Mouse (Mus musculus): ENCODE measurements at regions not wholly inside any gene's neighbourhood (a gene's known extent, or its start where the extent isn't known, plus 50 kb on each side); places are given as distances from the start of the nearest gene placed in this dataset.

GRCm38 (mm10) chr2:167757157-167757780 is 67.6 kb upstream of the Tmem189 start:
- no peak for DNase-seq

DNA sequence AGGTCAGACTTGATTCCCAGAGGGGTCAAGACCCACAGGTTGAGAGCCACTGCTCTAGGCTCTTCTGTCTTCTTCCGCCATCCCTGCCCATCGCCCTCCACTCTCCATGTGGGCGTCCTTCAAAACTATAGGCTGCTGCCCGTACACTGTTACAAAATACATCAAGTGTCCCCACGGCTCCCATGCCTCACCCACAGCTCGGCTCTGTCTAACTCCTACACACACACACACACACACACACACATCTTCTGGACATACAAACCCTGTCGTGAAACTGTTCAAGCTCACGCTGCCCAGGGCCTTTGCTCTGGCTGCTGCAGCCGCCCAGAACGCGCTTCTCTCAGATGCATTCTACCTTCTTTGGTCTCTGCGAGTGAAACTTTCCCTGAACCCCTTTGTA is 67.1 kb upstream of the Tmem189 start:
- no peak for DNase-seq

DNA sequence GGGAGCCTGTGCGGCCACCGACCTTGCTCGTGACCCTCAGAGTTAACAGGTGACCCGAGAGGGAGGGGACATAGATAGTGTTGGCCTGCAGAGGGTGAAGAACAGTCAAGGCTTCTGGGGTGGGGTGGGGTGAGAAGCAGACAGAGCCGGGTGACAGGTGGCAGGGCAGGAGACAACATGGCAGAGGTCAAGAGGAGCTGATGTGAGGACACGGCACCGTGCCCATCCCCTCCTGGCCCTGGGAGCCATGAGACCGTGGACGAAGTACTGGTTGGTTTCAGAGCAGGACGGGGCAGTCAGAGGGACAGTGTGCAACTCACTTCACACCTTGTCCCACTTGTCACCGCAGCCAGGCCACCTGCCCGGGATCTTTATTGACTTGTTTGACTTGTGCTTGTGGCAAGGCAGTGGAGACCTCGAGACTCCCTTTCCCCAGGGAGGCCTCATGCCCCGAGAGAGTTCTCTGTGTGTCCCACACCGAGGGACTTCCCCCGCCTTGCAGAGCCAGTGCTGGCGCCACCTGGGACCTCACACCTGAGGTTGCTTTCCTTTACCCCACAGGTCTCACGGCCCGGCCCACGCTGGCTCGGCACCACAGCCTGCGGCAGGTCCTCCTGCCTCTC is 65.4 kb upstream of the Tmem189 start:
- DNase-seq = no peak

DNA sequence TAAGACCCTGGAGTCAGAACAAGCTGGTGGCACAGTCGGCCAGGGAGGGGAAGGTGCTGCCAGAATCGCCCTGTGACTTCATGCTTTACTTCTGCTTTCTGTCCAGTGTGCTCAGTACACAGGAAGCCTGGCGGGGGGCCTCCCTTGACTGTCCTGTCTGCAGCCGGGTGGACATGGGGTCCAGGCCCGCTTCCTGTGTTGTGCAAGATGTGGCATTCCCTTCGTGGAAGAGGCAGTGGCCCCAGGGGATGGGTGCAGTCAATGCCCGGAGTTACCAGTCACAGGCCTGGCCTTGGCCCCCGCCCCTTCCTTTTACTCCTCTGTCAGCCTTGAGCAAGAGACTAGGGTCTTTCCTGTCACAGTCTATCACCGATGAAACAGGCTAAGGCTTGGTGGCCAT is 64.3 kb upstream of the Tmem189 start:
- peak; percentile 65 for DNase-seq

- DNase-seq = peak; percentile 78
These were observed 63.4 kb upstream of the Tmem189 start for GRCm38 (mm10) chr2:167752805-167753556.

- no peak for DNase-seq
These were observed 62.0 kb upstream of the Tmem189 start for GRCm38 (mm10) chr2:167751585-167751984.

- no peak for DNase-seq
These were observed 58.7 kb upstream of the Tmem189 start for GRCm38 (mm10) chr2:167748297-167748696.

DNA sequence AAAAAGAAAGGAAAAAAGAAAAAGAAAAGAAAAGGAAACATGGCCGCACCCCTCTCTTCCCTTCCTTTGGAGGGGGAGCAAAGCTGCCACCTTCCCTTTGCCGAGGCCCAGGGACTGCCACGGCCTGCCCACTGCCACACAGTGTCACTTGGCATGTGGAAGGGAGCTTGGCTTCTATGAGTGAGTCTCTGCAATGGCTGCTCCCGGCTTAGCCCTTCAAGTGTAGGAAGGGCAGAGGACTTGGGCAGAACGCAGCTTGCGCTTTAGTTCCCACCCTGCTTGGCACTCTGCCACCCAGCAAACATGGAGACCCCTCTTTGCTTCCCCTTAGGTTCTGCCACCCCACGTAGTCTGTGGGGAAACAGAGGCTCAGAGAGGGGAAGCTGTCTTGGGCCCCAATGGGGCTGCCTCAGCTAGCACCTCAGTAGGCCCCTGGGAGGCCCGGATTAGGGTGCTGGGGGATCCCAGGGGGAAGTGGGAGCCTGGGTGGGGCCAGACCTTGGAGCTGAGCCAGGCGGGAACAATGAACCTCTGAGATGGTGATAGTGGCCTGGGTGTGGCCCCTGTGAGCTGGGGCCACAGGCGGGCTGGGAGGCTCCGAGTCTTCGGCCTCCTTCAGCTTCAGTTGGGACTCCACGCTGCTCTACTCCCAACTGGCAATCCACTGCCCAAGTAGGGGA is 57.7 kb upstream of the Tmem189 start:
- DNase-seq = no peak

GRCm38 (mm10) chr2:167746344-167746743 is 56.7 kb upstream of the Tmem189 start:
- DNase-seq = no peak

GRCm38 (mm10) chr2:167745409-167745808 is 55.8 kb upstream of the Tmem189 start:
- no peak for DNase-seq

- DNase-seq = no peak
These were observed 54.5 kb upstream of the Tmem189 start for GRCm38 (mm10) chr2:167744080-167744479.

GRCm38 (mm10) chr2:167742479-167742878 is 52.9 kb upstream of the Tmem189 start:
- peak; percentile 61 for DNase-seq

GRCm38 (mm10) chr2:167740516-167741189 is 51.0 kb upstream of the Tmem189 start:
- no peak for DNase-seq
